Mouse (Mus musculus): ENCODE measurements around the gene Proser3.

Gene Proser3

DNA sequence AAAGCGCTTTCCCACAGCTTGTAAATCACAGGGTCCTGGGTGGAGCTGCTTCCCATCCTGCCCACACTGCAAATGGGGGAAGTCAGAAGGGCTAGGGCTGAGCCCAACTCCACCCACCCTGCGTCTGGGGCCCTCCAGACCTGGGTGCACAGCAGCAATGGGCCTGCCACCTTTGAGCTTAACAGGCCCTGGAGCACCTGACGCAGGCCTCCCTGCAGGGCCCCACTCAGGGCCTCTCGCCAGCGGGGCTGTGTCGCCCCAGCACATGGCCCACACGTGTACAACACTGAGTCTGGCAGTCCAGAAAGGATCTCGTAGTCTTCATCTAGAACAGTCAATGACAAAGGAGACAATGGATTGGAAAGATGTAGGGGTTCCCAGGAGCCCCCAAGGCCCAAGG is 27.9 kb upstream of the Proser3 start:
- no peak for DNase-seq (ENCODE audit: low spot score in 2 of 2)

DNA sequence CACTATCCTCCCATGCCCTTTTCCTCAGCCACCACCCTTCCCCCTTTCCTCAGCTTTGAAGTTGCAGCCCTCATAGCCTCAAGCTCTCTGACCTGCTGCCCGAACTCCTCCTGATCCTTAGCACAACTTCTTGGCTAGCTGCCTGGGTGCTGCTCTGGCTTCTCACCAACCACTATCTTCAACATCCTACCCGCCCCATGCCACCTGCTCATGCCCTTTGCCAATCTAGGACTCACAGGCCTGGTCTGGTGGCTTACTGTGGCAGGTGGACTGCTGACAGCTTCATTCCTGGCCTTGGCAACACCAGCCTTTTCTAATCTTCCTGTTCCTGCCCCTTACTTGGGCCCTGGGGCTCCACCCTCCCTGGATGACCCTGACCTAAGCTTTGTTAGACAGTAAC is 20.9 kb upstream of the Proser3 start:
- DNase-seq (ENCODE audit: low spot score in 2 of 2), result no peak

DNA sequence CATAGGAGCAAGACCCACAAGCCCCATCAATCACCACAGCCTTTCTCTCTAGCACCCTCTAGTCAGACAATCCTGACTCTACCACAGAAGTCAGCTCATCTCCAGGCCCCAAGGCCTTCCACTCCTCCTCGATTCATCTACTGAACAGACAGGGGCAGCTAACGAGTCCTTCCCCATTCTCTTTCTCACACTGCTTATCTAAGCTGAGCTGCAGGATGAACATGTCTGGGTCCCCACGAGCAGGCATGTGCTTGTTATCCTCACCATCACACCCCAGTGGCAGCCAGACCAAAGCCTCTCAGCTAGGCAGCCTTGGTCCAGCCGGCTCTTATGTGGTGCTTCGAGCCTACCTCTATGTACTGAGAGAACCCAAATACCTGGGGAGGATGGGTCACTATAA is 20.3 kb upstream of the Proser3 start:
- no peak for DNase-seq (ENCODE audit: low spot score in 2 of 2)

DNA sequence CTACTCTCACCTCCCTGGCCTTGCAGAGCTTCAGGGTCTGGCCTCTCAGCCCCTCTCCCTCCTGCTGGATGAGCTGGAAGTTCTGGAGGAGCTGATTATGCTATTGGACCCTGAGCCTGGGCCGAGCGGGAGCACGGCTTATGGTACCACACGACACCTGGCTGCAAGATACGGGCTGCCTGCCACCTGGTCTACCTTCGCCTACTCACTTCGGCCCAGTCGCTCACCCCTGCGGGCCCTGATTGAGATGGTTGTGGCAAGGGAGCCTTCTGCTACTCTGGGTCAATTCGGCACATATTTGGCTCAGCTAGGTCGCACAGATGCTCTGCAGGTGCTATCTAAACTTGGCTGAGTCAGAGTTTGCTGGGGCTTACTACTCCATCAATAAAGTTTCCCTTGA is 15.5 kb upstream of the Proser3 start:
- no peak for DNase-seq (ENCODE audit: low spot score in 2 of 2)

- no peak for DNase-seq (ENCODE audit: low spot score in 2 of 2)
Observed at GRCm38 (mm10) chr7:30566033-30566432, 13.9 kb upstream of the Proser3 start.

DNA sequence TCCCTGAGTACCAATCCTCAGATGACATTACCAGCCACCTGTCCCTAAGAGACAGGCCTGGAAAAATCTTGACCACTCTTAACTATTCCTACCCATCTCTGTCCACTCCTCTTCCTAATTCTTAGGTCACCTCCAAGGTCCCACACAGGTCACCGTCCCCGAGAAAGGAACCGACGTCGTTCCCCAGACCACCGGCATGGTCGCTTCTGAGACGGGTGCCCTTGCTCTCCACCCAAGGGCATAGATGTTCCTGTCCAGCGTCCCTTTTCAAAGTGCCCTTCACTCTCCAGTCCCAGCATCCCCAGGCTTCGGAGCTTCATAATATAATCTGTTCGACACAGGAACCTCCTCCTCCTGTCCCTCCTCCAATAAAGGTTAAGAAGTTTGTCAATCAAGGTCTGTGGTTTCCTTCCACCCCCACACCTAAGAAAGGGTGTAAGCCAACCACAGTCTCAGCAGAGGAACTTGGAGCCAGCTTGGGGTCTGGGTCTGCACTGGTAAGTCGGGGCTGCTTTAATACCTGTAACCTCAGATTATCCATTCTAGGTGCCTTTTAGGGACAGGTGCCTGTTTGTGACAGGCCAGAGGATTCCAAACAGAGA is 13.0 kb upstream of the Proser3 start, which contains the start of gene Igflr1:
TSS of gene Igflr1 (plus strand) at position 458 of the 602 bp plus-strand sequence.
- no peak for DNase-seq (ENCODE audit: low spot score in 2 of 2)

DNA sequence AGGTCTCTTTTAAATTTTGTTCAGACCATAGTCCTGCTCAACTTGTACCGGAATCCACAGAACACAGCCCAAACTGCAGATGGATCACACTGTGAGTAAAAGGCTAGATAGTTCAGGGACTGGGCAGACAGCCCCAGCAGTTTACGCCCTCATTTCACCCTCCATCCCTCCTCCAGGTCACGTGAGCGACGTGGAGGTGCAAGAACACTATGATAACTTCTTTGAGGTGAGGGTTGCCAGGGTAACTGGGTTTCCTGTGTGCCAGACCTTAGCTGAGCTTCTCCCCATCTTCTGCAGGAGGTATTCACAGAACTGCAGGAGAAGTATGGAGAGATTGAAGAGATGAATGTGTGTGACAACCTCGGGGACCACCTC is 11.8 kb upstream of the Proser3 start:
- DNase-seq (ENCODE audit: low spot score in 2 of 2), result no peak

GRCm38 (mm10) chr7:30563117-30563905 is 11.2 kb upstream of the Proser3 start, which contains the start of the genes U2af1l4, Gm49396 and Psenen:
Gene U2af1l4 (plus strand): TSS chr7:30563301.
Gene Gm49396 (plus strand): TSS chr7:30563344.
Gene Psenen (minus strand): TSS chr7:30563627.
- DNase-seq (ENCODE audit: low spot score in 2 of 2), result peak; percentile 98

DNA sequence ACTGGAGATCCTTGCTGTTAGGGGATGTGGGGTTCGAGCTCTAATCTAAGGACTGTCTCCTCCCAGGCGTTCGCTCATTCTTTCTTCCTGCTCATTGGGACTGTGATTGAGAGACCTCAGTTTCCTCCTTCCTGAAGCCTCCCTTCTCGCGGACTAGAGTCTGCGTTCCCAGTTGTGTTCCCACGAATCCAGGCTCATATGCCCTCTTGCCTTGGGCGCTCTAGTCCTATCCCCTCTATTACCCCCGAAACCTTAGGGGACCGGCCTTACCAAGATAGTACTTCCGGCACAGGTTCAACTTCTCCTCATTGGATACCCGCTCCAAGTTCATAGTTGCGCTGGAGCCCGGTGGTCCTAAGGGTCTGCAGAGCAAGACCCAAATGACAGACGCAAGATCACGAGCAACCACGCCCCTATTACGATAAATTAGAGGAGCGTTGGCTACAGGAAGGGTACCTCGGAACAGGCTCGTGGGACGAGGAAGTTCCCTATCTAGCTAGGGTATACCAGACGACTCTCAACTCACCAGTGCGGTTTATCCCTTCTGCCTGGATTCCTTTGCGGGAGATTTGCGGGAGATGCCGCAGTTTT is 10.5 kb upstream of the Proser3 start:
- DNase-seq (ENCODE audit: low spot score in 2 of 2), result no peak

DNA sequence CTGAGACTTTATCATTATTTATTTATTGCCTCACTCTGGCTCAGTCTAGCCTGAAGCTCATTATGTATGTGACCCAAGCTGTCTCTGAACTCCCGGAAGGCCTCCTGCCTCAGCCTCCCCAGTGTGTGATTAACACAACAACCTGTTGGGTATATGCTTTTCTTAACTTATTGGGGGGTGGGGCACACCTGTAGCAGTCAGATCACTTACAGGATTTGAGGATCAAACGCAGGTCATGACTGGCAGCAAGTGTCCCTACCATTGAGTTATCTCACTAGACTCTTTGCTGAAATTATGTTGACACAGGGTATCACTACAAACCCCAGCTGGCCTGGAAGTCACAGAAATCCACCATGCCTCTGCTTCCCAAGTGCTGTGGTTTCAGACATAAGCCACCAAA is 8.2 kb upstream of the Proser3 start:
- no peak for DNase-seq (ENCODE audit: low spot score in 2 of 2)

- DNase-seq (ENCODE audit: low spot score in 2 of 2), result peak; percentile 99
Observed at GRCm38 (mm10) chr7:30559443-30559954, 7.4 kb upstream of the Proser3 start, which contains the start of gene Lin37. Gene Lin37 (minus strand): TSS chr7:30559838.

GRCm38 (mm10) chr7:30558656-30559442 is 6.8 kb upstream of the Proser3 start:
- no peak for DNase-seq (ENCODE audit: low spot score in 2 of 2)

GRCm38 (mm10) chr7:30557901-30558514 is 5.9 kb upstream of the Proser3 start:
- DNase-seq (ENCODE audit: low spot score in 2 of 2), result no peak

DNA sequence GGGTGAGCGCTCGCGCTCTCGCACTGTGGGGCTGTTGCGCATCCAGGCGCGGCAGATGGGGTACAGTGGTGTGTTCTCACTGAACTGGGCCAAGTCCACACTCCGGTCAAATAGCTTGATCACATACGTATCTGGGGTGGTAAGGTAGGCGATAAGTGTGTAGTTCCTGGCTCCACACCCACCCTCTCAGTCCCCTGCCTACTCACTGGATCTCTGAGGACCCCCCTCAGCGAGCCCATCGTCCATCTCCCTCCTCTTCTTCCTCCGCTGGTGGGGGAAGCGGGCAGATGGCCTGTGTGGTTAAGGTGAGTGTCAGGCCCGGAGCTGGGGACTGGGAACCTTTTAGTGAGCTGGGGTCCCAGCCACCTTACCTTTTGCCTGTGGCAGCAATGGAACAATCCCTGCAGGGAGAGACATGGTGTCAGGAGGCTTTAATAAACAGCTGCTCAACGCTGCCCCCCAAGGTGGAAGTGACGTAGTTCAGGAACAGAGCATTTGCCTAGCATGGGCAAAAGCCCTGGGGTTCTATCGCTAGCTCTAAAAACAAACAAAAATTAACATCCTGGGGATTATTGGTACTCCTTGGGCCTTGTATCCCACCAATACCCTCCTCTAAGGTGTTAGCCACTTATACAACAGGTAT is 4.9 kb upstream of the Proser3 start:
- DNase-seq (ENCODE audit: low spot score in 2 of 2), result peak in 1 of 2 experiments; percentile 33

DNA sequence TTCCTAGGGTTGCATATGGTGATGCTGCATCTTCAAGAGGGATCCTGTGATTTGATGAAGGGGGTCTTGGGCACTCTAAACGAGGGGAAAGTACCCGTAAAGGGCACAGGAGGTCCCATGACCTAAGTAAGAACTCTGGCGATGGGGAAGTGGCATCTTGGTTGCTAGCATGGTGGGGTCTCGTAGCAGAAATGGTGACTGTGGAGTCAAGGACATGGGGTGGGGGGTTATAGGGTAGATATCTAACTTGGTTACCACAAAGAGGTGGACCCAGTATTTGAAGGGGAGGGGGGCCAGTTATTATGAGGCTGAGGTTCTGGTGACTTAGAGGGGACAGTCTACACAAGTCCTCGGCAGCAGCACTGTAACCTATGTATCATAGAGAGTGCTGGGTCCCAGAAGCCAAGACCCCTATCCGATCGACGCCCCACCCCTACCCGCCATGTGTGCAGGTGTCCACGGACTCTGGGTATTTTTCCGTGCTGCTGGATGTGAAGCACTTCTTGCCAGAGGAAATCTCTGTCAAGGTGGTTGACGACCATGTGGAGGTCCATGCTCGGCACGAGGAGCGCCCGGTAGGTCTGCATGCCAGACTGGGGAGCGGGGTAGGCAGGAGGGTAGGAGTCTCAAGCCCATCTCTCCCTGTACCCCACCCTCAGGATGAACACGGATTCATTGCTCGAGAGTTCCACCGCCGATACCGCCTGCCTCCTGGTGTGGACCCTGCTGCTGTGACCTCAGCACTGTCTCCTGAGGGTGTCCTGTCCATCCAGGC is 1.9 kb upstream of the Proser3 start:
- DNase-seq (ENCODE audit: low spot score in 2 of 2), result no peak

- DNase-seq (ENCODE audit: low spot score in 2 of 2), result peak in 1 of 2 experiments; percentile 63
Observed at GRCm38 (mm10) chr7:30553021-30553589, 1.0 kb upstream of the Proser3 start.

- no peak for DNase-seq (ENCODE audit: low spot score in 2 of 2)
Observed at GRCm38 (mm10) chr7:30551445-30552101, 526 bp downstream of the Proser3 start.

GRCm38 (mm10) chr7:30550603-30551002 is 1.5 kb downstream of the Proser3 start:
- DNase-seq (ENCODE audit: low spot score in 2 of 2), result no peak

DNA sequence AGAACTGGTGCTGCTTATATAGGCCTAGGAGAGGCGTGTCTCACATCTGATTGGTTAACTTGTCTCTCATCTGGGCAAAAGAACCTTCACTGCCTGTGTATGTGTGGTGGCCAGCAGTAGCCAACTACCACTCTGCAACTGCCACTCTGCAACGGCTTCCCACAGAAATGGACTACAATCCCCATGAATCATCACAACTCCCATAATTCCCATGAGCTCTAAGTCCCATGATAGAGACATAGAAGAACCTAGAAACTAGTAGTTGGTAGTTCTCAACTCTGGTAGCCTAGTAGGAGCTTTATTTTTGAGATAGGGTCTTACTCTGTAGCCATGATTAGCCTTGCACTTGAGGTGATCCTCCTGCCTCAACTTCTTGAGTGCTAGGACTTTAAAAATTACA is 2.2 kb downstream of the Proser3 start:
- no peak for DNase-seq (ENCODE audit: low spot score in 2 of 2)
